Mouse (Mus musculus) lung, adult 2 months (tissue): ENCODE measurements around the gene Usp15. TPM values are rescaled to one million over a fixed set of nuclear protein-coding genes. Genes with fewer than 3 reads are reported as not detected.
A peak's percentile ranks its signal among the peaks of the same experiment; 100 is the strongest.

Experiments used
- DNase-seq: peaks from one replicate; pipeline ENCODE4 v3.0.0; 2022
- H3K4me1 ChIP-seq: fragments of 200-500 bp; 2 replicates; pipeline ENCODE4 v1.6.1; 2011; ENCODE audit warnings: low read length; ENCODE audit not compliant: control insufficient read depth, insufficient read depth
- H3K4me3 ChIP-seq: fragments of 200-500 bp; replicated peaks from 2 replicates; pipeline ENCODE3; 2011; ENCODE audit warnings: low read depth, mild to moderate bottlenecking, control low read depth, low read length; ENCODE audit errors: extremely low read depth
- CTCF ChIP-seq: fragments of 200-500 bp; IDR thresholded peaks from 2 replicates; pipeline ENCODE4 v1.5.1; 2011; ENCODE audit warnings: mild to moderate bottlenecking, low read length, control low read depth; ENCODE audit not compliant: insufficient read depth
- POLR2A ChIP-seq: fragments of 200-500 bp; IDR thresholded peaks from 2 replicates; pipeline ENCODE4 v1.6.1; 2011; ENCODE audit warnings: low read depth, mild to moderate bottlenecking, control low read depth, low read length, borderline replicate concordance; ENCODE audit errors: extremely low read depth
- WGBS: fragments of 180-500 bp; shearing (Covaris S2); methylation state at CpG from one replicate; pipeline ENCODE4 v1.1.7; 2018; 5-methylcytosine and 5-hydroxymethylcytosine counted together
- polyA plus RNA-seq: library from polyadenylated mRNA; depleted of rRNA; stranded (reverse); fragments of >200 nt; gene quantifications from 2 replicates; pipeline ENCODE4 v1.2.3, GENCODE M21; 2012

The Usp15 gene
- polyA plus RNA-seq, 1 experiment = 8.1 TPM

GRCm38 (mm10) chr10:123089425-123089930 is 107.3 kb downstream of the Usp15 start:
- DNase-seq = no peak
- TF ChIP-seq POLR2A (no peak), CTCF (no peak)
- 77% methylated on average over 12 of the region's 12 CpGs for WGBS
- Histone ChIP-seq H3K4me1 (no peaks in the 10 kb centered on the region), H3K4me3 (no peak overlapping the region)

- no peaks in the 10 kb centered on the region for H3K4me1 ChIP-seq
- no peak overlapping the region for H3K4me3 ChIP-seq
- WGBS = 70% methylated on average over 2 of the region's 2 CpGs
- DNase-seq = no peak
- TF ChIP-seq CTCF = no peak
- TF ChIP-seq POLR2A = no peak
These were observed 109.9 kb downstream of the Usp15 start for GRCm38 (mm10) chr10:123086847-123087246.

GRCm38 (mm10) chr10:123084900-123085641 is 111.7 kb downstream of the Usp15 start:
- Histone ChIP-seq H3K4me1 (no peaks in the 10 kb centered on the region), H3K4me3 (no peak overlapping the region)
- TF ChIP-seq POLR2A (no peak), CTCF (no peak)
- WGBS = 44% methylated on average over 10 of the region's 10 CpGs
- no peak for DNase-seq

GRCm38 (mm10) chr10:123084307-123084706 is 112.5 kb downstream of the Usp15 start:
- TF ChIP-seq CTCF (no peak), POLR2A (no peak)
- Histone ChIP-seq H3K4me3 (no peak overlapping the region), H3K4me1 (no peaks in the 10 kb centered on the region)
- DNase-seq = no peak
- WGBS = 58% methylated on average over 9 of the region's 9 CpGs

- Histone ChIP-seq H3K4me1 (peaks cover 12% of the 10 kb centered on the region; the same call in 1 of the 2 replicates), H3K4me3 (peak within 1 kb of the TSS; percentile 83)
- no peak for TF ChIP-seq CTCF
- peak; percentile 56; the same call in 1 of the 2 replicates for TF ChIP-seq POLR2A
- peak; percentile 91 for DNase-seq
- under 1% methylated on average over 58 of the region's 58 CpGs for WGBS
These were observed 120.4 kb downstream of the Usp15 start, which contains the start of gene Mon2 for GRCm38 (mm10) chr10:123076245-123077023. Gene Mon2, minus strand, starts transcription at chr10:123076505.

- TF ChIP-seq POLR2A (no peak), CTCF (no peak)
- 1% methylated on average over 47 of the region's 48 CpGs for WGBS
- Histone ChIP-seq H3K4me3 (peak overlapping the region; percentile 72), H3K4me1 (peaks cover 12% of the 10 kb centered on the region; the same call in 1 of the 2 replicates)
- no peak for DNase-seq
These were observed 121.0 kb downstream of the Usp15 start for GRCm38 (mm10) chr10:123075751-123076242.

GRCm38 (mm10) chr10:123071997-123072396 is 124.8 kb downstream of the Usp15 start:
- 35% methylated on average over 2 of the region's 2 CpGs for WGBS
- H3K4me3 ChIP-seq = no peak overlapping the region
- no peak for DNase-seq
- H3K4me1 ChIP-seq = peaks cover 12% of the 10 kb centered on the region; the same call in 1 of the 2 replicates
- no peak for TF ChIP-seq CTCF
- TF ChIP-seq POLR2A = no peak

GRCm38 (mm10) chr10:123063021-123063420 is 133.8 kb downstream of the Usp15 start:
- DNase-seq = no peak
- 55% methylated on average over 2 of the region's 2 CpGs for WGBS

GRCm38 (mm10) chr10:123060831-123061230 is 136.0 kb downstream of the Usp15 start:
- WGBS = 53% methylated on average over 6 of the region's 6 CpGs
- H3K4me1 ChIP-seq = peaks cover 9% of the 10 kb centered on the region
- no peak overlapping the region for H3K4me3 ChIP-seq
- no peak for TF ChIP-seq POLR2A
- no peak for TF ChIP-seq CTCF
- DNase-seq = no peak

More at GRCm38 (mm10) chr10:123063021-123063420, 133.8 kb downstream of the Usp15 start:
- Histone ChIP-seq H3K4me3 (no peak overlapping the region), H3K4me1 (peaks cover 9% of the 10 kb centered on the region)
- TF ChIP-seq CTCF = no peak
- no peak for TF ChIP-seq POLR2A
